Mouse (Mus musculus) left cerebral cortex, adult 11 months (tissue): Measurements from ENCODE around the gene Perp.

ENCODE experiments used
- DNase-seq: peaks from one replicate; pipeline ENCODE4 v3.0.0; 2022; ENCODE audit warnings: low spot score

Perp gene

DNA sequence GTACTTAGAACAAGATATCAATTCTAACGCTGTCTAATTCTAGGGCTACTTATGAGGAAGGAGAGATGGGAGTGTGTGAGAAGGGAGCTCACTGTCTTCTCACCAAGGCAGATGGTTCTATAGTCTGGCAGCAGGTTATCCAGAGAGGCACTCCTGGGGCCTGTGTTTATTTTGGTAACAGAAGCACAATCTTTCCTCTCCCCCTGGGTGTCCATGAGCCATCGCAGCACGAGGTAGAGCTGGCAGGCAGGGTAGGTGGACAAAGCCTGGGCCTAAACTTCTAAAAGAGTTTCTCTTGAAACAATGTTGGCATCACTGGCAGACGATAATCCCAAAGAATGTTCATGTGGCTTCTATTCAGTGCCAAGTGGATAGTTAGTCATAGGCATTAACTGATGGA lies 18.5 kb downstream of the Perp start:
- DNase-seq: no peak

DNA sequence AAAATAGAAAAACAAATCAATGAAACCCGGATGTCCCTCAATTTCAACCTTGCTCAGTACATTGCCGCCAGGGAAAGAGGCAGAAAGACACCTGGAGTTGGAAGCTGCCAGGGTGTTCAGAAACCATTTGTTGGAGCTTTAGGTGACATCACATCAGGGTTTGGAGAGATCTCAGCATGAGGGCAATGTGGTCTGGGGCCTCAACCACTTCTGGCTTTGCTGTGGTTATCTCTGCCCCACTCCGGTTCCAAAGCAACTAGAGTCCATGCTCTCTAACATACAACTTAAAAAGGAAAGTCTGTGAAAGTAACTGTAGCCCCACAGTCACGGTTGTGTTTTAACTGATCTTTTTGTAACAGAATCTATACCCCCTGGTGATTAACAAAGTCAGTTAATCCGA lies 19.9 kb downstream of the Perp start:
- DNase-seq: no peak

DNA sequence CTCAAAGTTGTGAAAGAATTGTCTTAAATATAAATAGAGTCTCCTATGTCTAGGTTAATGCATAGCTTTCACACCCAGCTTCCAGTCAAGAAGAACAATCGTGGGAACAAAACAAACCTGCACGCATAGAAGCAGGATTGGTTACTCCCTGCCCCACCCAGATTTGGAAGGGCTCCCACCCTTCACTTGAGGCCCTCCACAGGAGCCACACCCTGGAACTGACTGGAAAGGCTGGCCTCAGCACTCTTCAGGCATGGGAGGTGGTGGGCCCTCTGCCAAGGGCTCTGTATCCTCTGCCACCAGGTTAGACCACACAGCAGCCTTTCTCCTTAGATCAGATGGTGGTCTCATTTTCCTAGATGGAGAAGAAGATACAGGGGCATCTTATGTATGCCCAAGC lies 26.2 kb downstream of the Perp start:
- DNase-seq: no peak

GRCm38 (mm10) chr10:18876211-18876610 lies 31.4 kb downstream of the Perp start:
- no peak for DNase-seq

- no peak for DNase-seq
These were observed 33.3 kb downstream of the Perp start for GRCm38 (mm10) chr10:18878111-18878510.

DNA sequence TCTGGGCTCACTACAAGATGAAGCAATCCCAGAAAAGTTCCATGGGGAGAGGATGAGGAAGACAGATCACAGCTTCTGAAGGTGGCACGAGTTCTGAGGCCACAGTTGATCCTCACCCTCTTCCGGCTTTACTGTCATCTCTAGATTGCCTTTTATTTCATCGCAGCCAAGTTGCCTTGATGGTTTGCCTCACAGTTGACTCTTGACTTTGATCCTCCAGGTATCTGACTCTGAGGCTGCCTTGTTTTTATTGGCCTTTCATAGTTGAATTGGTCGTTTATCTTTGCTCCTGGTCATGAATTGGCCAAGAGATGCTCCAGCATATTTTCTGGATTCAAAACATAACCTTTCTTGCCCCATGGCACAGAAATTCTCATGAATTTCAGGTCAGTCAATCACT lies 34.3 kb downstream of the Perp start:
- no peak for DNase-seq

- DNase-seq: no peak
These were observed 34.9 kb downstream of the Perp start for GRCm38 (mm10) chr10:18879690-18880089.

- DNase-seq: no peak
These were observed 37.4 kb downstream of the Perp start for GRCm38 (mm10) chr10:18882190-18882589.

GRCm38 (mm10) chr10:18886918-18887625 lies 42.3 kb downstream of the Perp start:
- peak; percentile 22 for DNase-seq

- DNase-seq: no peak
These were observed 43.9 kb downstream of the Perp start for GRCm38 (mm10) chr10:18888751-18889150.

DNA sequence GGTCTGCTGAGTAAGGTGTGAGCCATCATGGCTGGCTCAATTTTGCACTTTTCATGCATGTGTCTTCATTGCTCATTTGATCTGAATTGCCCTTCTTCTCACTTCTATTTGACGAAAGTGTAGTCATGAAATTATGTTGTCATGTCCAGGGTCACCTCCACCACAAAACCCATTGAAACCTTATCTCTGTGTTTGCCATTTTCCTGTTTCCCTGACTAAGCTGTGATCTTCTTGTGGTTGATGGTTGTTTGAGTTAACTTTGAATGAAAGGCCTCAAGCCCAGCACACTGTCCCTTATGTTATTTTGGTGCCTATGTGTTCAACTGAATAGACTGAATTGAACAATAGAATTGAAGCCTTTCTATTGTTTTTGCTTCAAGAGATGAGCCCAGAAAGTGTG lies 44.4 kb downstream of the Perp start:
- no peak for DNase-seq

GRCm38 (mm10) chr10:18891110-18891509 lies 46.3 kb downstream of the Perp start:
- no peak for DNase-seq

GRCm38 (mm10) chr10:18892102-18892501 lies 47.3 kb downstream of the Perp start:
- DNase-seq: no peak

GRCm38 (mm10) chr10:18894259-18895166 lies 49.7 kb downstream of the Perp start:
- no peak for DNase-seq

DNA sequence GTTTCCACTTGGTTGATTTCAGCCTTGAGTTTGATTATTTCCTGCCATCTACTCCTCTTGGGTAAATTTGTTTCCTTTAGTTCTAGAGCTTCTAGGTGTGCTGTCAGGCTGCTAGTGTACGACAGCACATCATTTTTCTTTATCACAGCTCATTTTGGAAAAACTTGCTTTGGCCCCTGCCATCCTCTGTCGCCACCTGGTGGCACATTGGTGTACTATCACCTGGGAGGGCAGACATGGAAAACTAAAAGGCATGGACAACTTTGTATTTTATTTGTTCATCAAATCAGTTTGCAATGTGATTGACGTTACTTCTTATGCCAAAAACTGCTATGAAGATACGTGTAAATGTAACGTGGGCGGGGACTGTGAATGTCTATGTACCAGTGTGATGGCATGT lies 59.3 kb downstream of the Perp start:
- DNase-seq: no peak
